Mouse (Mus musculus) intestine, embryonic 16.5 days (tissue): ENCODE data around the gene Tbx6. TPM values are rescaled to one million over a fixed set of nuclear protein-coding genes. Genes with fewer than 3 reads are reported as not detected.

Experiments used
- ATAC-seq: fragments of 200-750 bp; cut with Nextera tagmentation; 2 replicates; pipeline ENCODE4 v1.8.0; 2017; ENCODE audit warnings: moderate TSS enrichment, moderate library complexity
- H3K27ac ChIP-seq: fragments of 300-500 bp; sonication (generic); 2 replicates; pipeline ENCODE4 v1.5.1; 2014; ENCODE audit warnings: mild to moderate bottlenecking, low read length
- H3K27me3 ChIP-seq: fragments of 300-500 bp; sonication (generic); replicated peaks from 2 replicates; pipeline ENCODE4 v1.6.1; 2014; ENCODE audit warnings: low read length, control low read depth, mixed read lengths; ENCODE audit not compliant: control insufficient read depth, insufficient read depth
- H3K36me3 ChIP-seq: fragments of 300-500 bp; sonication (generic); 2 replicates; pipeline ENCODE4 v1.6.1; 2014; ENCODE audit warnings: low read length, control low read depth; ENCODE audit not compliant: control insufficient read depth, insufficient read depth
- H3K4me1 ChIP-seq: fragments of 300-500 bp; sonication (generic); 2 replicates; pipeline ENCODE4 v1.6.1; 2014; ENCODE audit warnings: low read length, control low read depth, mixed read lengths; ENCODE audit not compliant: control insufficient read depth, insufficient read depth
- H3K4me2 ChIP-seq: fragments of 300-500 bp; sonication (generic); 2 replicates; pipeline ENCODE4 v1.6.1; 2014; ENCODE audit warnings: low read depth, low read length, control low read depth
- H3K4me3 ChIP-seq: fragments of 300-500 bp; sonication (generic); 2 replicates; pipeline ENCODE4 v1.5.1; 2014; ENCODE audit warnings: mild to moderate bottlenecking, low read length
- H3K9ac ChIP-seq: fragments of 300-500 bp; sonication (generic); 2 replicates; pipeline ENCODE4 v1.6.1; 2014; ENCODE audit warnings: low read depth, low read length
- H3K9me3 ChIP-seq: fragments of 300-500 bp; sonication (generic); 2 replicates; pipeline ENCODE4 v1.6.1; 2016; ENCODE audit warnings: low read length, control low read depth; ENCODE audit not compliant: control insufficient read depth
- WGBS: fragments of 180-500 bp; shearing (Covaris S2); extraction: QIAGEN DNeasy Blood & Tissue Kit; methylation state at CpG from one replicate; pipeline ENCODE4 v1.1.7; 2014; 5-methylcytosine and 5-hydroxymethylcytosine counted together
- polyA plus RNA-seq: library from polyadenylated mRNA; unstranded; fragments of >200 nt; fragmentation: Nextera tagmentation; extraction: Ambion mirVana; gene quantifications from 2 replicates; pipeline ENCODE4 v1.2.1, GENCODE M21; 2015

The Tbx6 gene
- polyA plus RNA-seq, 1 experiment from 2014 or later = 0.37 TPM

DNA sequence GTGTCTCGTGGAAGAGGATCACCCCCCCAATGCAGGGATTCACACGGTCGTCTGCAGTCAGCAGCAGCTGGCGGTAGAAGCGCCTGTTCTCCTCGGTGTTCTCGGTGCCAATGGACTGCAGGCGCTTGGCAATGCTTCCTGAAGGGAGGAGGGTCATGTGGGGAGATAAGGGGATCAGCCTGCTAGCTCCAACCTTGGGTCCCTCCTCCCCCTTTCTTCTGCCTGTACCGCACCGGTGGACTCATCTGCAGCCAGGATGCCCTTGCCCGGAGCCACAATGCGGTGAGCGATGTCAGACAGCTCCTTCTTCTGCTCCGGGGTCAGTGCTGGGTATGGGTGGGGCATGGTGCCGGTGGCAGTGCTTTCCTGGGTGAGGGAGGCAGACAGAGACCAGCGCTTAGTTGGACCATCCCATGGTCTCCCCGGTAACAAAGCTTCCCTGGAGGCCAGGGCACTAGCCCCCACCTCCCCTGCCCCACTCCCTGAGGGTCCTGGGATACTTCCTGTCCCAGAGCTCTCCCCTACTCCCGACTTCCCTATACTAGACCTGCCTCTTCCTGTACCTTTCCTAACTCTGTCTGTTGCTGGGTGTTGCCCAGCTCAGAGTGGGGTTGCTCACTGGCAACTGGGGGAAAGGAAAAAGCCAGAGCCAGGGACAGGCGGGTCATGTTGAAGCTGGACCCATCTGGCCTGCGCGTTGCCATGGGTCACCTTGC, 16.3 kb downstream of the Tbx6 start, which contains the start of gene Fam57b:
Fam57b (plus strand) TSS at position 258 of the 716 bp plus-strand sequence.
- H3K27ac ChIP-seq = peak within 1 kb of the TSS; percentile 98
- H3K27me3 ChIP-seq = no peaks in the 10 kb centered on the region
- H3K36me3 ChIP-seq = peaks cover 11% of the 10 kb centered on the region
- no peaks in the 10 kb centered on the region for H3K9me3 ChIP-seq
- H3K9ac ChIP-seq = peak within 1 kb of the TSS; percentile 95
- H3K4me2 ChIP-seq = peak within 1 kb of the TSS; percentile 86
- 18% methylated on average over 21 of the region's 21 CpGs for WGBS
- peak within 1 kb of the TSS; percentile 88 for H3K4me3 ChIP-seq
- peaks cover 39% of the 10 kb centered on the region for H3K4me1 ChIP-seq
- ATAC-seq = 0 out of 2 replicates have a peak, but pooled peaks have one; percentile 12

DNA sequence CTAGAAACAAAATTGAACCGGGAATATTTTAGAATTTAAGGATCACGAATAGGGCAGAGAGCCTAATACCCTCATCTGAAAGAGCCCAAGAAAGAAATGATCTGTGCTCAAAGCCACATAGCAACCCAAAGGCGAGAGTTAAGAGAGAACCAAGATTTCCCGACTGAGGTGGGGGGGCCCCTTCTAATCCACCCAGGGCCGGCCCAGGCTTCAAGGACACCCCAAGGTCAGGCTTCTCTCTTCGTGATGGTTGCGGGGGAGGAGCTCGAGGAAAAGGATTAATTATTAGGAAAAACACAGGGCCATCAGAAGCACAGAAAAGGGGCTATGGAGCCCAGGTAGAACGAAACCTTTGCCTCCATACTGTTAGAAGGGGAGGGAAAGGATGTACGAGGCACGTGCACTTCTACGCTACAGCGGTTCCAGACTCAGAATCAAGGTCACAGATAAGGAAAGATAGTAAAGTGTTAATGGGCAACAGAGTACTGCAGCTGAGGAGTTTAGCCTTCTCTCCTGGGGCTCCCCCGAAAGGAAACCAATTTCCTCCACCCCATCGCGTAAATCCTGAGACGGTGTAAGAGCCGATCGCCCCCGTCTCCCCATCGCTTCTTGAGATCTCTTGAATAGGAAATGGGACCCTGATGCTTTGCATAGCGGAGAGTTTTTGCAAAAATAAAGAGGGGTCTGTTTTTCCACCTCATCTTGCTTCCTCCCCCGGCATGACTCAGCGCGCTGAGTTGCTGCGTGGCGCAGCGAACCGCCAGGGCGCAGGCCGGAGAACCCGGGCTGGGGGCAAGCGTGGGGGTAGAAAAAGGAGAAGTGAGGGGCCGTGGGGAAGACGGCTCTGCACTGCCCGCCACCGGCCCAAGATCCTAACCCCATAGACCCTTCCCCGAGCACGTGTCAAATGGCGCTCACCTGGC, 17.1 kb downstream of the Tbx6 start:
- peaks cover 11% of the 10 kb centered on the region for H3K36me3 ChIP-seq
- ATAC-seq = no peak; the same call in 1 of the 2 replicates
- H3K27ac ChIP-seq = peak overlapping the region; percentile 98
- H3K4me1 ChIP-seq = peaks cover 32% of the 10 kb centered on the region
- peak overlapping the region; percentile 95 for H3K9ac ChIP-seq
- H3K4me3 ChIP-seq = peak overlapping the region; percentile 88
- no peaks in the 10 kb centered on the region for H3K9me3 ChIP-seq
- peak overlapping the region; percentile 86 for H3K4me2 ChIP-seq
- WGBS = under 1% methylated on average over 40 of the region's 40 CpGs
- no peaks in the 10 kb centered on the region for H3K27me3 ChIP-seq

DNA sequence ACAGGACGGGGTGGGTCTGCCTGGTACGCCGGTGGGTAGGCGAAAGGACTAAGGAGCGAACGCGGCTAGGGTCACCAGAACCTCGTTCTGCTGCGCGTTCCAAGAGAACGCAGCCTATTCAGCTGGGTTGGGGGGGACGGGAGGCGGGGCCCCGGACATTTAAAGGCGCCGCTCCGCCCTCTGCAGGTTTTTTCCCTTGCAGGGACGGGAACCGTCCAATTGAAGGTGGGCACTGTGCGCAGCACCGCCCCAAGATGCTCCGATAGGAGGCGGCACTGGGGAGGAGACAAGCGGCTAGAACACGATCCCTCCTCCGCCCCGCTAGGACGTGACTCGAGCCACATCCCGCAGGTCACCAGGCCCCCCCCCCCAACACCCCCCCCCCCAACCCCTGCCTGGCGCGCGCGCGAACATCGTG, 17.8 kb downstream of the Tbx6 start:
- Histone ChIP-seq H3K9me3 (no peaks in the 10 kb centered on the region), H3K9ac (peak overlapping the region; percentile 95), H3K4me3 (peak overlapping the region; percentile 88), H3K4me1 (peaks cover 32% of the 10 kb centered on the region), H3K4me2 (peak overlapping the region; percentile 86), H3K36me3 (peaks cover 11% of the 10 kb centered on the region), H3K27ac (peak overlapping the region; percentile 99), H3K27me3 (no peaks in the 10 kb centered on the region)
- peak; percentile 96 for ATAC-seq
- WGBS = under 1% methylated on average over 31 of the region's 36 CpGs

DNA sequence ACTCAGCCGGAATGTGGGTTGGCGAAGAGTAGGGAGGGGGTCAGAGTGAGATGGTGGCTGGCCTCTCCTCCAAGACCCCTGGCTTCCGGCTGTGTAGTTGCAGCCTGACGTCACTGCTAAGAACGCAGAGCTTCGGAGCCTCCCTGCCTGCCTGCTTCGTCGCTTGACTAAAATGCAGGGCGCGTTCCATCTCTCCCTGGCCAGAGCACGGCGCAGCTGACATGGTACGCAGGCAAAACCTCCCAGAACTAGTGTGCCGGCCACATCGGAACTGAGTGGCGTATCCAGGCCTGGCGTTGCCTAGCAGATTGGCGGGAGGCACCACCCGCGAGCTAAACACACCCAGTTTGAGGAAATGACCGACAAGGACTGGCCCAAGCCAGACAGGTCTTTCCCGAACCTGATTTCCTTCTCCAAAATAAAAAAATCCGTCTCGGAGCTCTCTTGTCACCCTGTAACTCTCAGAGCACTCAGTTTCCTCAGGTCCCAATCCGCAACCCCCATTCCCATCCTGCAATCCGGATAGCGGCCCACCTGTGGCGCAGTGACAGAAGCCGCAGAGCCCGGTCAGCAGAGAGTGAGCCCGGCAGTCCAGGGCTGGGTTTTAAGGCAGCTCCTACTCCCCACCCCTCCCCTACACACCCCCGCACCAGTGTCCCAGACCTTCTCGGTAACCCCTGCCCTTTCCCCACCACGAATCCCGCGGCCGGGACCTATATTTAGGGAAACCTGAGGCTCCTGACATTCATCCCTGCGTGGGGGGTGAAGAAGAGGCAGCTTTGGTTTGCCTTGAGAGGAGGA, 18.4 kb downstream of the Tbx6 start:
- peak overlapping the region; percentile 88 for H3K4me3 ChIP-seq
- 3% methylated on average over 38 of the region's 38 CpGs for WGBS
- H3K4me1 ChIP-seq = peaks cover 32% of the 10 kb centered on the region
- ATAC-seq = peak; percentile 87
- peak overlapping the region; percentile 77 for H3K9ac ChIP-seq
- peak overlapping the region; percentile 99 for H3K27ac ChIP-seq
- H3K4me2 ChIP-seq = peak overlapping the region; percentile 76
- H3K27me3 ChIP-seq = no peaks in the 10 kb centered on the region
- H3K9me3 ChIP-seq = no peaks in the 10 kb centered on the region
- H3K36me3 ChIP-seq = peaks cover 11% of the 10 kb centered on the region

DNA sequence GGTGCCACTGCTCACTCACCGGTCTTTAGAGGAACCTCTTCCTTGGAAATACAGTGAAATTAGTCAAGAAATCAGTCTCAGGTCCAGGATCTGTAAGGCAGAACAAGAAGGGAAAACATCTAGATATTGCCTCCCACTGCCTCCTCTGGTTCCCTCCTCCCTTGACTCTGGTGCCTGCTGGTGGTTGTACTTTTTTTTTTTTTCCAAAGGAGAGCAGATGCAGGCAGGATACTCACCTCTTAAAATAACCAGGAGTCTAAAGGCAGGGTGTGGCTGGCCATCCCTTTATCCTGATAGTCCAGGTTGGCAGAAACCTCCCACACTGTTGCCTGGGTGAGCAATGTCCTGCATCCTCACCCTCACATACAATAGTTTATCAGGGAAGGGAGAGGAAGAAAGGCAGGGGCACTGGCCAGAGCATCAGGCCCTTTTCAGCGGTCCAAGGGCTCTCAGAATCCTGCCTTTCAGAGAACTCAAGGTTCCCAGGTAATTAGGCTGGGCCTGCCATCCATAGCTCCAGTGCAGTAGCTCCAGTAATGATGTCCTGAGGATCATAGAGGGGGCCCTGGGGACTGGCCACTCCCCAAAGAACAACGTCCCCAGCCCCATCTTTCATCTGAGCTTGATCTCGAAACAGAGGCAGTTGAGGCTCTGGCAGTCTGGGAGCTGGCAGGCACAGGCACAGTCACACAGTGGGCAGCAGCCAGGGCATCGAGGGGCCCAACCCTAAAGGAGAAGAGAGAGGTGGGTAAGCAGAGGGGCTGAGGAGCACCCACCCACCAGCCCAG, 19.2 kb downstream of the Tbx6 start:
- peaks cover 32% of the 10 kb centered on the region for H3K4me1 ChIP-seq
- peak overlapping the region; percentile 77 for H3K9ac ChIP-seq
- WGBS = 66% methylated on average over 5 of the region's 5 CpGs
- H3K36me3 ChIP-seq = peaks cover 11% of the 10 kb centered on the region
- no peaks in the 10 kb centered on the region for H3K27me3 ChIP-seq
- no peaks in the 10 kb centered on the region for H3K9me3 ChIP-seq
- no peak for ATAC-seq
- peak overlapping the region; percentile 76 for H3K4me2 ChIP-seq
- peak overlapping the region; percentile 99 for H3K27ac ChIP-seq
- peak overlapping the region; percentile 88 for H3K4me3 ChIP-seq

DNA sequence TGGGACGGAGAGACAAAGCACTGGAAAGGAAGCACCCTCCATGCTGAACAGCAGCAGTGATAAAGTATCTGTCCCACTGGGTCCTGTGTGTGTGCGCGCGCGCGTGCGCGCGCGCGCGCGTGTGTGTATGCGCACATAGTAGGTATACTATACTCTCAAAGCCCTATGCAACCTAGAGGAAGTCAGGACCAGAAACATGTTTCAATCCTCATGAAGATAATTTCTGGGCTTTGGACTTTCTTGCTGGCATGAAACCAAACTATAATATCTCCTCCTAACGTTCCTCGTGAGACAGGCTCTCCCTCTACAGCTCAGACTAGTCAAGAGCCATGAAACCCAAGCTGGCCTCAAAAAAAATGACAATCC, 19.8 kb downstream of the Tbx6 start:
- Histone ChIP-seq H3K4me1 (peaks cover 31% of the 10 kb centered on the region), H3K9me3 (no peaks in the 10 kb centered on the region), H3K27ac (no peak overlapping the region), H3K9ac (peak overlapping the region; percentile 77; the same call in 1 of the 2 replicates), H3K4me2 (no peak overlapping the region), H3K27me3 (no peaks in the 10 kb centered on the region), H3K4me3 (no peak overlapping the region), H3K36me3 (peaks cover 10% of the 10 kb centered on the region)
- WGBS = 90% methylated on average over 16 of the region's 16 CpGs
- ATAC-seq = no peak

DNA sequence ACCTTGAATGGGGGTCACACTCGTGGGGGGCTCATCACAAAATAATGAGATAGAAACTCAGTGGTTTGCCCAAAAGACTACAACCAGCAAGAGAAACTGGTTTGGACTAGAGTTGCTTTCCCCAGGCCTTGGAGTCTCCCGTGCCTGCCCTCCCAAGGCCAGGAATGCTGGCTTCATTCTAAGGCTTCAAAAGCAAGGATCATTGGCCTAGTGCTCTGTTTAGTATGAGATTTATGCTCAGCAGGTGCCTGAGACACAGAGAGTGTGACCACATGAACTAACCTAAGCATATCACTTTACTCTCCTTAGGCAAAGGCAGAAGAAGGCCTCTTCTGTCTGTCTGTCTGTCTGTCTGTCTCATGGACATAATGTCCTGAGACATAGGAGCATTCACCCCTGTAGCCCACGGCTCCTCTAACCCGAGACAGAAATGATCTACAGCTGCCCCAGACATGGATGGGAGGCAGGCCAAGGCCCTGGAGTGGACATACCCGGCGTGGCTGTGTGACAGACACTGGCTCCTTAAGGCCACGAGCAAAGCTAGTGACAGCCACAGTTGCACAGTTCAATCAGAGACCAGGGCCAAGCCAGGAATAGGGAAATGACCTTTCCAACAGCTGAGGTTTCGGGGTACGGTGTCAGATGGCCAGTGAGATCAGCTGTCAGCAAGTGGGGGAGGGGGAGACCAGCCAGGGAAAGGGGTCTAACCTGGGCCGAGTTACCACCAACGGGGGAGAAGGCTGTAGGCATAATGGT, 21.0 kb downstream of the Tbx6 start:
- Histone ChIP-seq H3K4me1 (peaks cover 19% of the 10 kb centered on the region), H3K4me3 (no peak overlapping the region), H3K27ac (no peak overlapping the region), H3K9ac (no peak overlapping the region), H3K9me3 (no peaks in the 10 kb centered on the region), H3K36me3 (no peaks in the 10 kb centered on the region), H3K4me2 (no peak overlapping the region), H3K27me3 (no peaks in the 10 kb centered on the region)
- no peak for ATAC-seq
- WGBS = 85% methylated on average over 11 of the region's 11 CpGs

DNA sequence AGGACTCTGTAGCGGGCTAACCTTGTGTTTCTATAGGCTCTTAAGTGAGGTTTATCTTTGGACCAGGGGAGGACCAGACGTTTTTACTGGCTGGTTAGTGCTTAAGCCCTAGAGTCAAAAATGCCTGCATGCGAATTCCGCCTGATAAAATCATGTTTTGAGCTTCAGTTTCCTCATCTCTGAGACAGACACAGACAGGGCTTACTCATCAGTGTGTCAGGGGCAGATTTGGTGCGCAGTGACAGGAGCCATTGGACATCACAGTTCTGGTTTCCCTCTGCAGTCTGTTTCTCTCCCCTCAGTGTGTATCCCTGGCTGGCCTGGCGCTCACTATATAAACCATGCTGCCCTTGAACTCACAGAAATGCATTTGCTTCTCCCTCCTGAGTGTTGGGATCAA, 21.9 kb downstream of the Tbx6 start:
- Histone ChIP-seq H3K4me3 (no peak overlapping the region), H3K27ac (no peak overlapping the region), H3K9me3 (no peaks in the 10 kb centered on the region), H3K36me3 (no peaks in the 10 kb centered on the region), H3K9ac (no peak overlapping the region), H3K4me1 (peaks cover 22% of the 10 kb centered on the region), H3K27me3 (no peaks in the 10 kb centered on the region), H3K4me2 (no peak overlapping the region)
- 71% methylated on average over 6 of the region's 6 CpGs for WGBS
- no peak for ATAC-seq
